Mouse (Mus musculus) neural tube, embryonic 11.5 days (tissue): ENCODE data around the gene Zfp282. TPM values are rescaled to one million over a fixed set of nuclear protein-coding genes. Genes with fewer than 3 reads are reported as not detected.

Experiments
- ATAC-seq: fragments of 200-750 bp; cut with Nextera tagmentation; 2 replicates; pipeline ENCODE4 v1.8.0; 2017; ENCODE audit warnings: moderate number of reproducible peaks, mild to moderate bottlenecking, moderate TSS enrichment, moderate library complexity; ENCODE audit not compliant: insufficient read depth, low FRiP score, low TSS enrichment
- DNase-seq: peaks from one replicate; pipeline ENCODE4 v3.0.0-alpha.2; 2015; ENCODE audit warnings: low spot score
- H3K27ac ChIP-seq: fragments of 300-500 bp; sonication (generic); 2 replicates; pipeline ENCODE4 v1.5.1; 2014; ENCODE audit warnings: low read depth, mild to moderate bottlenecking, low read length
- H3K27me3 ChIP-seq: fragments of 300-500 bp; sonication (generic); 2 replicates; pipeline ENCODE4 v1.6.1; 2014; ENCODE audit warnings: mild to moderate bottlenecking, low read length, mixed read lengths; ENCODE audit not compliant: control insufficient read depth, insufficient read depth
- H3K36me3 ChIP-seq: fragments of 300-500 bp; sonication (generic); 2 replicates; pipeline ENCODE4 v1.6.1; 2014; ENCODE audit warnings: mild to moderate bottlenecking, low read length, moderate library complexity, mixed read lengths; ENCODE audit not compliant: control insufficient read depth, insufficient read depth
- H3K4me1 ChIP-seq: fragments of 300-500 bp; sonication (generic); 2 replicates; pipeline ENCODE4 v1.6.1; 2014; ENCODE audit warnings: low read length, mixed read lengths; ENCODE audit not compliant: control insufficient read depth, insufficient read depth
- H3K4me2 ChIP-seq: fragments of 300-500 bp; sonication (generic); 2 replicates; pipeline ENCODE4 v1.6.1; 2014; ENCODE audit warnings: low read depth, mild to moderate bottlenecking, moderate library complexity
- H3K4me3 ChIP-seq: fragments of 300-500 bp; sonication (generic); 2 replicates; pipeline ENCODE4 v1.5.1; 2014; ENCODE audit warnings: low read depth, low read length
- H3K9ac ChIP-seq: fragments of 300-500 bp; sonication (generic); 2 replicates; pipeline ENCODE4 v1.6.1; 2014; ENCODE audit warnings: mild to moderate bottlenecking, low read length
- H3K9me3 ChIP-seq: fragments of 300-500 bp; sonication (generic); 2 replicates; pipeline ENCODE4 v1.6.1; 2016; ENCODE audit warnings: low read length; ENCODE audit not compliant: control insufficient read depth
- WGBS: fragments of 180-500 bp; shearing (Covaris S2); extraction: QIAGEN DNeasy Blood & Tissue Kit; methylation state at CpG from one replicate; pipeline ENCODE4 v1.1.7; 2014; 5-methylcytosine and 5-hydroxymethylcytosine counted together
- polyA plus RNA-seq: library from polyadenylated mRNA; unstranded; fragments of >200 nt; fragmentation: Nextera tagmentation; extraction: Ambion mirVana; gene quantifications from 2 replicates; pipeline ENCODE4 v1.2.1, GENCODE M21; 2014

Gene Zfp282
- polyA plus RNA-seq, 1 experiment from 2014 or later: 15.5 TPM

GRCm38 (mm10) chr6:47942461-47942860 lies 65.5 kb downstream of the Zfp282 start:
- peak overlapping the region; percentile 41 for H3K4me3 ChIP-seq
- DNase-seq (no peak), ATAC-seq (peak; percentile 21; the same call in 1 of the 2 replicates)
- H3K27ac ChIP-seq: no peak overlapping the region
- H3K9me3 ChIP-seq: no peaks in the 10 kb centered on the region
- peak overlapping the region; percentile 73 for H3K9ac ChIP-seq
- 56% methylated on average over 12 of the region's 12 CpGs for WGBS
- peak overlapping the region; percentile 81 for H3K4me2 ChIP-seq
- H3K27me3 ChIP-seq: no peaks in the 10 kb centered on the region
- H3K36me3 ChIP-seq: peaks cover 2% of the 10 kb centered on the region; the same call in 1 of the 2 replicates
- H3K4me1 ChIP-seq: peaks cover 6% of the 10 kb centered on the region; the same call in 1 of the 2 replicates

DNA sequence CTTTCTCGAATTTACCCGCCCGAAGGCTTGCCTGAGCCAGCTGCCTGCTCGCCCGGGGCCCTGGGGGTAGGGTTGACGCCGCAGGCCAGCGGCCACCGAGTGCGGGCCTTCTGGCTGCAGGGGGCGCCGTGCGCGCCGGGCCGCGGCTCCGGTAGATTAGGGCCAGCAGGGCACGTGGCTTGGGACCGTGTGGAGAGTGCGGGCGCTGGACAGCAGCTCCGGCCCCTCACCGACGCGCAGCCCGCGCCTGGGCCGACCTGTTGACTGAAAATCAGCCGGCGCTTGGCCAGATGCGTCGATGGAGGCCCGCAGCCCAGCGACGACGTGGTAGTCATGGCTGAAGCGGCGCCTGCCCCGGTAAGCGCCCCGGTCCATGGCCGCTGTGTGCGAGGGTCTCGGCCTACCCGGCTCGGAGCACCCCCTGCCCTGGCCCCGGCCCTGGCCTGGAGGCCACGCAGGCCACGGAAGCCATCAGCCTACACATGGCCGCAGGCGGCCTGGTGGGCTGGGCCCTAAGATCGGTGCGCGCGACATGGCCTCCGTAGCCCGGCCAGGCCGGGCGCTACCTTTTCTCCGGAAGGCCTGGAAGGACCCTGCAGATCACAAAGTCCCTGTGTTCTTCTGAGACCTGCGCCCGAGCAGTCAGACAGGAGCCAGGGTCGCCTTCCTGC lies 66.2 kb downstream of the Zfp282 start:
- peaks cover 6% of the 10 kb centered on the region; the same call in 1 of the 2 replicates for H3K4me1 ChIP-seq
- ATAC-seq (peak; percentile 91), DNase-seq (peak; percentile 84)
- WGBS: 11% methylated on average over 64 of the region's 64 CpGs
- no peaks in the 10 kb centered on the region for H3K9me3 ChIP-seq
- peak overlapping the region; percentile 73 for H3K9ac ChIP-seq
- H3K27ac ChIP-seq: 0 out of 2 replicates have a peak overlapping the region, but pooled peaks have one; percentile 4
- peaks cover 2% of the 10 kb centered on the region; the same call in 1 of the 2 replicates for H3K36me3 ChIP-seq
- H3K4me2 ChIP-seq: peak overlapping the region; percentile 81
- no peaks in the 10 kb centered on the region for H3K27me3 ChIP-seq
- peak overlapping the region; percentile 41 for H3K4me3 ChIP-seq

GRCm38 (mm10) chr6:47943721-47944120 lies 66.7 kb downstream of the Zfp282 start:
- H3K4me1 ChIP-seq: peaks cover 6% of the 10 kb centered on the region; the same call in 1 of the 2 replicates
- no peaks in the 10 kb centered on the region for H3K9me3 ChIP-seq
- no peak overlapping the region for H3K27ac ChIP-seq
- DNase-seq (no peak), ATAC-seq (no peak)
- H3K27me3 ChIP-seq: no peaks in the 10 kb centered on the region
- 81% methylated on average over 3 of the region's 3 CpGs for WGBS
- peak overlapping the region; percentile 41 for H3K4me3 ChIP-seq
- H3K36me3 ChIP-seq: peaks cover 2% of the 10 kb centered on the region; the same call in 1 of the 2 replicates
- peak overlapping the region; percentile 81 for H3K4me2 ChIP-seq
- H3K9ac ChIP-seq: peak overlapping the region; percentile 73

- Histone ChIP-seq H3K36me3 (peaks cover 2% of the 10 kb centered on the region; the same call in 1 of the 2 replicates), H3K9me3 (no peaks in the 10 kb centered on the region), H3K27ac (no peak overlapping the region), H3K4me2 (no peak overlapping the region), H3K4me3 (no peak overlapping the region), H3K4me1 (peaks cover 6% of the 10 kb centered on the region; the same call in 1 of the 2 replicates), H3K9ac (no peak overlapping the region), H3K27me3 (no peaks in the 10 kb centered on the region)
- 93% methylated on average over 4 of the region's 4 CpGs for WGBS
- ATAC-seq (no peak), DNase-seq (no peak)
Observed at GRCm38 (mm10) chr6:47947388-47947787, 70.4 kb downstream of the Zfp282 start.

DNA sequence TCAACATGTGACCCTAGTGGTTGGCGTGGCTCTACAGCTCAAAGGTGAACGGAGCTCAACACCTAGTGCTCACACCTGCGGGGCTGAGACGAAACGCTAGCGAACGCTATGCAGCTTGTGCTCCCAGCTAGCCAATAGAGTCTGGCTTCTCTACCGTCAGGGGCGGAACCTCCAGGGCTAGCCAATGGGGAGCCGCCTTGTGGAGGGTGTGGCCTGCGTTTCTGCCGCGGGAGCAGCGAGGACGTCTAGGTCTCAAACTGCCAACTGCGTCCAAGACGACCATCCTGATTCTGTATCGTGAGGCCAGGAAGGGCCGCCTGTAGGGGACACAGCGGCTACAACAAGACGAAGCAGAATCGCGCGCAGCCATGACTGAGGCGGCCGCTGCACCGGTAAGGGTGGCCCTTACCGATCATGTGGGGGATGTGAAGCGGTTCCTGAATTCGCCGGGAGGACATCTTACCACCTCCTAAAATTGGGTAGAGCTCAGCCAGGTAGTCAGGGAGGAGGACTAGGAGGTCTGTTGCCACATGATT lies 76.3 kb downstream of the Zfp282 start, which contains the start of gene Zfp956:
Zfp956 (plus strand) TSS at position 200 of the 536 bp plus-strand sequence.
- peak within 1 kb of the TSS; percentile 21; the same call in 1 of the 2 replicates for H3K27ac ChIP-seq
- H3K36me3 ChIP-seq: no peaks in the 10 kb centered on the region
- no peaks in the 10 kb centered on the region for H3K27me3 ChIP-seq
- H3K4me1 ChIP-seq: no peaks in the 10 kb centered on the region
- peak within 1 kb of the TSS; percentile 60 for H3K9ac ChIP-seq
- H3K9me3 ChIP-seq: no peaks in the 10 kb centered on the region
- peak within 1 kb of the TSS; percentile 56 for H3K4me3 ChIP-seq
- DNase-seq (peak; percentile 93), ATAC-seq (peak; percentile 100)
- peak within 1 kb of the TSS; percentile 81 for H3K4me2 ChIP-seq
- WGBS: under 1% methylated on average over 31 of the region's 31 CpGs

- Histone ChIP-seq H3K9ac (no peak overlapping the region), H3K9me3 (no peaks in the 10 kb centered on the region), H3K27ac (no peak overlapping the region), H3K4me2 (peak overlapping the region; percentile 81), H3K36me3 (no peaks in the 10 kb centered on the region), H3K4me1 (no peaks in the 10 kb centered on the region), H3K4me3 (no peak overlapping the region), H3K27me3 (no peaks in the 10 kb centered on the region)
- DNase-seq (no peak), ATAC-seq (no peak)
- WGBS: 93% methylated on average over 3 of the region's 3 CpGs
Observed at GRCm38 (mm10) chr6:47954425-47954824, 77.4 kb downstream of the Zfp282 start.

DNA sequence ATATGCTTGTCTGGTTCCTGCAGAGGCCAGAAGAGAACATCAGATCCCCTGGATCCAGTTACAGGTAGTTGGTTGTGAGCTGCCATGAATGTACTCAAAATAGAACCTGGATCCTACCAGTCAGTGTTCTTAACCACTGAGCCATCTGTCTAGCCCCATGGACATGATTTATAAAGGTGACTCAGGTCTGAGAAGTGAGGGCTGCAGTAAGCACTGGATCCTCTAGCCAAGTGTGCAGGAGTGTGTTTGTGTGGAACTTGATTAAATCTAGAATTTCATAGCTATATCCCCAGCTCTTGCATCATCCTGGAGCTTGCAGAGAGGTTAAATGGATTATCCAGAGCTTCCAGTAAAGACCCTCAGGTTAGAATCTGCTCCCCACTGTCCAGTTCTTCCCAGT lies 80.8 kb downstream of the Zfp282 start:
- DNase-seq: no peak
- no peak for ATAC-seq
- H3K27ac ChIP-seq: no peak overlapping the region
- H3K9me3 ChIP-seq: no peaks in the 10 kb centered on the region
- H3K36me3 ChIP-seq: peaks cover 2% of the 10 kb centered on the region; the same call in 1 of the 2 replicates
- H3K4me3 ChIP-seq: no peak overlapping the region
- H3K9ac ChIP-seq: no peak overlapping the region
- no peak overlapping the region for H3K4me2 ChIP-seq
- no peaks in the 10 kb centered on the region for H3K27me3 ChIP-seq
- no peaks in the 10 kb centered on the region for H3K4me1 ChIP-seq
